Mouse (Mus musculus): Measurements from ENCODE around the gene Rapgef4.

Rapgef4 gene

GRCm38 (mm10) chr2:72178025-72178424 lies 197.0 kb downstream of the Rapgef4 start:
- in situ Hi-C loops (cut with MboI, MseI): no loop called here

- in situ Hi-C loops (cut with MboI, MseI): no loop called here
These were observed 197.5 kb downstream of the Rapgef4 start for GRCm38 (mm10) chr2:72178515-72178914.

- in situ Hi-C loops (cut with MboI, MseI): no loop called here
These were observed 198.7 kb downstream of the Rapgef4 start for GRCm38 (mm10) chr2:72179600-72180301.

- in situ Hi-C loops (cut with MboI, MseI): no loop called here
These were observed 200.4 kb downstream of the Rapgef4 start for GRCm38 (mm10) chr2:72181443-72181842.

GRCm38 (mm10) chr2:72183751-72184150 lies 202.7 kb downstream of the Rapgef4 start:
- in situ Hi-C loops (cut with MboI, MseI): no loop called here

- in situ Hi-C loops (cut with MboI, MseI): no loop called here
These were observed 215.3 kb downstream of the Rapgef4 start for GRCm38 (mm10) chr2:72196190-72196965.

GRCm38 (mm10) chr2:72197026-72197425 lies 216.0 kb downstream of the Rapgef4 start:
- in situ Hi-C loops (cut with MboI, MseI): no loop called here

- in situ Hi-C loops (cut with MboI, MseI): no loop called here
These were observed 218.4 kb downstream of the Rapgef4 start for GRCm38 (mm10) chr2:72199451-72199850.

- in situ Hi-C loops (cut with MboI, MseI): no loop called here
These were observed 220.5 kb downstream of the Rapgef4 start for GRCm38 (mm10) chr2:72201506-72201905.

GRCm38 (mm10) chr2:72202252-72202651 lies 221.2 kb downstream of the Rapgef4 start:
- in situ Hi-C loops (cut with MboI, MseI): no loop called here

GRCm38 (mm10) chr2:72203609-72204008 lies 222.6 kb downstream of the Rapgef4 start:
- in situ Hi-C loops (cut with MboI, MseI): no loop called here

GRCm38 (mm10) chr2:72205869-72206268 lies 224.8 kb downstream of the Rapgef4 start:
- in situ Hi-C loops (cut with MboI, MseI): no loop called here

- in situ Hi-C loops (cut with MboI, MseI): no loop called here
These were observed 225.6 kb downstream of the Rapgef4 start for GRCm38 (mm10) chr2:72206530-72207248.

- in situ Hi-C loops (cut with MboI, MseI): no loop called here
These were observed 236.3 kb downstream of the Rapgef4 start for GRCm38 (mm10) chr2:72217336-72217735.

- in situ Hi-C loops (cut with MboI, MseI): no loop called here
These were observed 238.9 kb downstream of the Rapgef4 start for GRCm38 (mm10) chr2:72219921-72220320.

- in situ Hi-C loops (cut with MboI, MseI): no loop called here
These were observed 240.2 kb downstream of the Rapgef4 start for GRCm38 (mm10) chr2:72221283-72221682.

GRCm38 (mm10) chr2:72221706-72222105 lies 240.7 kb downstream of the Rapgef4 start:
- in situ Hi-C loops (cut with MboI, MseI): no loop called here

- in situ Hi-C loops (cut with MboI, MseI): no loop called here
These were observed 241.2 kb downstream of the Rapgef4 start for GRCm38 (mm10) chr2:72222276-72222675.

GRCm38 (mm10) chr2:72222736-72223455 lies 241.9 kb downstream of the Rapgef4 start:
- in situ Hi-C loops (cut with MboI, MseI): no loop called here

GRCm38 (mm10) chr2:72223479-72223878 lies 242.4 kb downstream of the Rapgef4 start:
- in situ Hi-C loops (cut with MboI, MseI): no loop called here

GRCm38 (mm10) chr2:72226006-72226405 lies 245.0 kb downstream of the Rapgef4 start:
- in situ Hi-C loops (cut with MboI, MseI): no loop called here

GRCm38 (mm10) chr2:72227416-72227815 lies 246.4 kb downstream of the Rapgef4 start:
- in situ Hi-C loops (cut with MboI, MseI): no loop called here
